Mouse (Mus musculus) olfactory bulb, adult 2 months (tissue): Measurements from ENCODE around the gene Foxo3.

Source experiments
- CTCF ChIP-seq: fragments of 200-500 bp; IDR thresholded peaks from 2 replicates; pipeline ENCODE4 v1.5.1; 2012; ENCODE audit warnings: low read depth, mild to moderate bottlenecking, low read length, moderate library complexity; ENCODE audit not compliant: insufficient read depth
- POLR2A ChIP-seq: fragments of 200-500 bp; IDR thresholded peaks from 2 replicates; pipeline ENCODE4 v1.6.1; 2012; ENCODE audit warnings: mild to moderate bottlenecking, low read depth, low read length, moderate library complexity; ENCODE audit not compliant: insufficient read depth

DNA sequence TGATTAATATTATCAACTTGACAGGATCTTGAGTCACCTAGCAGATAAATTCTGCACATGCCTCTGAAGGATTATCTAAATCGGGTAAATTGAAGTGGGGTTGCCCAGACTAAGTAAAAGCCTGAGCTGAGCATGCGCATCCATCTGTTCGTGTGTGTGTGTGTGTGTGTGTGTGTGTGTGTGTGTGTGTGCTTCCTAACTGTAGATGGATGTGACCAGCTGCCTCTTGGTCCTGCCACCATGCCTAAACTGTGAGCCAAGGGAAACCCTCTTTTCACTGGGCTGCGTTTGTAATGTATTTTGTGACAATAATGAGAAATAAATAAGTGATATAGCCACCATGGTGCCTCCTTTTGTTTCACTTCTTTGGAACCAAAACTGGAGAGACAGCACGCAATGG is 102.3 kb downstream of the Foxo3 start:
- TF ChIP-seq CTCF (no peak), POLR2A (no peak)
